Mouse (Mus musculus) G1E (cell line): ENCODE results near the gene Kif18b.

ENCODE experiments used
- CTCF ChIP-seq: IDR thresholded peaks from 2 replicates; pipeline ENCODE4 v1.5.1; 2012; ENCODE audit warnings: low read depth, low read length, inconsistent platforms, mixed read lengths
- GATA1 ChIP-seq: IDR thresholded peaks from 2 replicates; pipeline ENCODE4 v1.6.1; 2012; ENCODE audit warnings: borderline replicate concordance, low read length, inconsistent platforms, mixed read lengths
- GATA2 ChIP-seq: IDR thresholded peaks from 2 replicates; pipeline ENCODE4 v1.6.1; 2012; ENCODE audit warnings: low read depth, low read length, inconsistent platforms, borderline replicate concordance
- POLR2AphosphoS5 ChIP-seq: IDR thresholded peaks from 2 replicates; pipeline ENCODE4 v1.6.1; 2012; ENCODE audit warnings: low read depth, low read length, inconsistent platforms; ENCODE audit not compliant: insufficient replicate concordance
- TAL1 ChIP-seq: conservative IDR thresholded peaks from 2 replicates; pipeline ENCODE4 v1.6.1; 2012; ENCODE audit warnings: low read depth, low read length, inconsistent platforms, mixed read lengths

- TF ChIP-seq POLR2AphosphoS5 = no peak
- no peak for TF ChIP-seq CTCF
- no peak for TF ChIP-seq GATA1
- no peak for TF ChIP-seq TAL1
- no peak for TF ChIP-seq GATA2
Measured at GRCm38 (mm10) chr11:102952922-102953321, 28.0 kb upstream of the Kif18b start.
